Mouse (Mus musculus) lung, postnatal 36 days (tissue): ENCODE results near the gene Slc5a12.

ENCODE experiments used
- DNase-seq: peaks from one replicate; pipeline ENCODE4 v3.0.0; 2022; ENCODE audit warnings: mixed read lengths

The Slc5a12 gene

DNA sequence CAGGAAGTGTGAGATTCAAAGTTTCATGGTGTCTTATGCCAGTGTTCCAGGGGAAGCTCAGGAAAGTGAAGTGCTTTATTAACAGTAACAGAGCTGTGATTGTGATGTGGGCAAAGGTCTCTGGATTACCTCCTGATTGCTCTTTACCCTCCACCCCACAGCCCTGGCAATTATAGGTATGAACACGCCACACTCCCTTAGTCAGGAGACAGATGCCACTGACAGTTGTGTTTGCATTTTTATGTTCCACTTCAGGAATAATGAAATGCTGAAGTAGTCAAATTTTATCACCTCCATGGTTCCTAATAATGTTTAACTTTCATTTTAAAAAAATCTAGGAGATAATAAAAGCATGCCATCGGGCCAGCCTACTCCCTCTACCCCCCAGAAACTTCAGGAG lies at the start of gene Slc5a12:
Gene Slc5a12, plus strand, starts transcription at position 367 of the 400 bp plus-strand sequence.
- no peak for DNase-seq

DNA sequence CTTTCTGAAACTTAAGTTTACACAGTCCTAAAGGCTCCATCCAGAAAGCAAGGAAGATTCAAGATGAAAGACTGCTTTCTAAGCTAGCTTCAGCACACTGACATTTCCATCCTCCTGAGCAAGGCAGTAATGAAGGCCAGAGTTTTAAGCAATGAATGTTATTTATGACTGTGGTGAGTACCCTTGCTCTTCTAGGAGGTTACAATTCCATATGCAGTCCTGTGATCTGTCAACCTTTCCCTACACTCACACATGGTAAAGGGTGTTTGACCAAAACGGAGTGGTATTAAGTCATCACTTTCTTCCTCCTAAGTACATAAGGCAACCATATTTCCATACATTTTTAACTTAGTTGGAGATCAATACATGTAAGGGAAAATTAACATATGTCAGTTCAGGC lies 41.0 kb upstream of the Slc5a12 start:
- no peak for DNase-seq

DNA sequence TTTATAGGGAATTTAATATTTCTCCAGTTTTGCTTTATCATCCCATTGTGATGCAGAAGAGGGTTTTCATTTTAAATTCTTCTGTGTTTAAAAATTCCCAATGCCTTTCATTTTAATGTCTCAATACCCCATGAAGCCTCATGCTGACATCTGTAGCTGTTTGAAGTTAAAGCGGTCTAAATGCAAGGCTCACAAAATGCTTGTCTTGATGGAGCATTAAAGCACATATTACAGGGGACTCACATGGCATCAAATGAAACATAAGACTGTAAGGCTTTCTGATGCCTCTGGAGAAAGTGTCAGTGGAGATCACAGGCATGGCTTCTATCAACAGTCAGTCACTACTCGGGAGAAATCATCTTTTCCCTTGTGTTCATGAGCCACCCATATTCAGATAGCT lies 34.5 kb upstream of the Slc5a12 start:
- DNase-seq: no peak

DNA sequence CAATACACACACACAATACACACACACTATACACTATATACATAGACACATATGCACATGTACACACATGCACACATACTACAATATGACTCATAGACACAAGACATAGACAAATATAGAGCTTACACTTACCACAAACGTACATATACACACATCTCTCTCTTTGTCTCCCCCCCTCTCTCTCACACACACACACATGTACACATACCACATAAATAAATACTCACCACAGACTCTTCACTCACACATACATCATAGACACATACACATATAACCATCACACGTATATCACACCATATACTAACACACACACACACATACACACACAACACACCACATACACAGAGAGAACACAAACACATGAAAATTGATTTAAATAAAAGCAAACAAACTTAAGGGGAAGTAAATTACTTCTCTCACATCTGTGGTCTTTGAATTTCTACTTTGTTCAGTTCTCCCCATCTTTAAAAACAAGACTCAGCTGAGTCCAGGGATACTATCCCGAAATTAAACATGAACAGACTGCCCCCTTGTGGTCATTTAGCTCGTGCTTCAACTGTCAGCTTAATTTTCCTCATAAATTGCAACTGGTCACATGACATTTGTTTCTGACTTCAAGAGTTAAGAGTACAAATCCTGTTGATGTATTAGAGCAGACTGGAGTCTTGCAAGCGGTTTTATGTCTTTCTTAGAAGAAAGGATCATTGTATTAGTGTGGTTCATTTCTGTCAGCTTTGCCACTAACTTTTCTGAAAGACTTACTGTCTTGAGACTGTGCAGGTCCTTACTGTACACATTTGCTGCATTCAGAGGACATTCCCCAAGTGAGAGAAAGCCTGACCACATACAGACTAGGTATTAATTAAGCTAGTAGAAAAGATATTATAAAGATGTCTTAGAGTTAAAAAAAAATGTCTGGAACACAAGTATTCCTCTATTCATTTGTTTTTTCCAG lies 32.1 kb upstream of the Slc5a12 start:
- peak; percentile 80 for DNase-seq

DNA sequence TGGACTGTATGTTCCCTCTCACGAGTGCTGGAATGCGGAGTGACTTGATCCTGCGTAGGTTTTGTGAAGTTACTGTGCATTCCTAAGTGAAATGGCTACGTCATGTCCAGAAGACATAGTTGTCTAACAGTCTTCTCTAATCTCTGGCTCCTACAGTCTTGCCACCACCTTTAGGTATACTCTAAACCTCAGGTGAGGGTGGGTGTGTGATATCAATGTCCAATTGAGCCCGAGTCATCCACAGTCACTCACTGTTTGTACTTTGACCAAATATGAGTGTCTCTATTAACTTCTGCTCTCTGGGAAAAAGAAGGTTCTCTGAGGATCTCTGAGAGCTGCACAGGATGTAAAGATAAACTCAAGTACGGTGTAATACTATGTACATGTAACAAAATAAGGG lies 10.4 kb upstream of the Slc5a12 start:
- DNase-seq: no peak

DNA sequence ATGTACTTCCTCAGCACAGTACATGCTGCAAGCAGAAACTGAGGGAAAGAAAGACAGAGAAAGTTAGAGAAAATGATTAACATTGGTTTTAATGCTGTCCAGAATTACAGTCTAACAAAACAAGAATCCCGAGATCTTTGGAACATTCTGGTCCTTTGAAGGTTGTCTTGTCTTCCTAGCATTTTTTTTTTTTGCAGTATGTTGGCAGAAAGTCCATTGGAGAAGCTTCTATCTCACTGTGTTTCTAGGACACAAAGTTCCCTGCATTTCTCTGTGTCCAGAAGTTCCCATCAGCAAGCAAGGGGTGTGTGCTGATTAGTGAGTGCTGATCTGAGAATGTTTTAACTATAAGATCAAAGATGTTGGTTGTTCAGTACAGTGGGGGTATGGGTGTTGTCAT lies 7.1 kb upstream of the Slc5a12 start:
- no peak for DNase-seq

DNA sequence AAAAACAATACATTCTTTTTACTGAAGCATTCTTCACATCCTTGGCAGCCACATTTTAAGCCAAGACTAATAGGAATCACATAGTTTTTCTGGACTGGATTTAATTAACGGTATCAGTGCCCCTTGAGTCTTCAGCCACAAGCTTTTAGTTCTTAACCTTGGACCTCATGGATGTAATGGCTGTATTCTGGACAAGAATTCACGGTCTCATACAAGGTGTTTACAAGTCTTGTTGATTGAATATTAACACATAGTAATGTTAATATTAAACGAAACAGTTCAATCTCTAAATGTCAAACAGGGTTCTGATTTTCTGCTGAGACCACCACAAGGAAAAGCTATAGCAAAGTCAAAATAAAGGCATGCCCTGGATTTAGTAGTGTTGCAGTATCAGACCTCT lies 4.8 kb upstream of the Slc5a12 start:
- no peak for DNase-seq

DNA sequence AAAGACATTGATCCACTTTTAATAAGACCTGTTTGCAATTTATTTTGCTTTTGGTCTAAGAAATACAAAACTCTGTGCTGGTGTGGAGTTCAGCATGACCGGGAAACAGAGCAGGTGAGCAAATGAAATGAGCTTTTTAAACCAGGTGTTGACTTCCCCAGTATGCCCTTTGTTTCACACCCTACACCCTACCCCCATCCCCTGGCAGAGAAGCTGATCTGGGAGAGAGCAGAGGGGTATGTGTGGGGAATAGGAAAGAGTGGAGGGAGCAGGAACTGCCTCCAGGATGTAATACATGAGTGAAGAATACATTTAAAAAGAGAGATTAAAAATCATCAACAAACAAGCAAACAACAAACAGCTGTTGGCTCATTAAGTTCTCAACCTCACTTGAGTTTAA lies 47.3 kb downstream of the Slc5a12 start:
- DNase-seq: no peak

DNA sequence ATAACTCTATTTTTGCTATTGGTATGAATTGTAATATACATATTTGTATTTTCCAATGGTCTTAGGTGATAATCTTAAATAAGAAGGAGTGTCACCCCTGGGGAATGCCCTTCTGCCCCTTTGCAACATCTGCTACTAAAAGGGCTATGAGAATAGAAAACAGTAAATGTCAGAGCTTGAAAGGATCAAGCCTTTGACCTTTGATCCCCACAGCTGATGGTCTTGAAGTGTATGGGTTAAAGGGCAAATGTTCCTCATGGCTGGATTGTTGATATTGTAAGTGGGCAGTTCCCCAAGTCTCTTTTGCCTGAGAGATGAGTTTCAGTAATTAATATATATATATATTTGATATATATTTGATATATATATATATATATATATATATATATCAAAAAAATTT lies 47.7 kb downstream of the Slc5a12 start:
- no peak for DNase-seq

DNA sequence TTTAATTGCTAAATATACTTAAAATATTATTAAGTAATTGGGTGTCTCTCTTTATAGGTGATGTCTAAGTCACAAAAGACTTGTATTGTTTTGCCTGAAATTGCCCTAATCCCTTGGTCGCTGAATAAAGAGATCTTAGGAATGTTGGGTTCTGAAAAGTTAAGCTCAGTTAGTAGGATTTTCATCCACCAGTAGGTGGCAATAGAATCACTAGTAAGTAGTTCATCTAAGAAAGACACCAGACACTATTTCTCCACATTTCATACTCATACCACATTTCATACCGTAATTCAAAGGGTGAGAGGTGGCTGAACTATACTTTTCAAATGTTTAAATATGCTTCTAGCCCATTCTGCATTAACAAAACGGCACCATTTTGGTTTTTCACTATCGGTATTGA lies 66.2 kb downstream of the Slc5a12 start:
- DNase-seq: peak; percentile 10

DNA sequence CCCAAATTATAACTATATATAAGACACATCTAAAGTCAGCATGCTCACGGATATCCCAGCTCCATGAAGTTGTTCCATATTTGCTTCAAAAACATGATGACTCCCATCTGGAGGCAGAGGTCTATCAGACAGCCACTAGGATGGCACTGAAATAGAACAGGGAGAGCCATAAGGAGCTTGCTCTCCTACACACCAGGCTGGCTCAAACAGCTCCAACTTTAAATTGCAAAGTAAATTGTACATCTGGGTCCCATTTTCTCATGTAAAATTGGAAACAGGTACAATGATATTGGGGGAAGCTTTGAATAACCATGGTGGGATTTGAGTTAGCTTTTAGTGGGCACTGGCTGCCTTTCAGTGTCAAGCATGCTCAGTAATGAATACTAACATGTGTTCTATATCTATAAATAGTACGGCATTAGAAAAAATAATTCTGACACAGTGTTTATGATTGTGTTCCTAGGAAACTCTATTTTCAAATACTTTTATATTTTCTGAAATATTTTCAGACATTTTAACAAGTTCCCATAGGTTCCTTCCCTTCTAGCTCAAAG lies 74.0 kb downstream of the Slc5a12 start:
- DNase-seq: no peak
